Mouse (Mus musculus): Measurements from ENCODE around the gene Hspa2. TPM values are rescaled to one million over a fixed set of nuclear protein-coding genes. Genes with fewer than 3 reads are reported as not detected.

Hspa2 gene
- total and polyA plus RNA-seq, 2 experiments, result 1.4 to 3.3 TPM

- Histone ChIP-seq H3K36me3 (ENCODE audit: control insufficient read depth, insufficient read depth, low read length) (no peaks in the 10 kb centered on the region), H3K4me3 (ENCODE audit: insufficient read depth, low read depth, low read length) (peak overlapping the region; percentile 31; the same call in 1 of the 2 replicates), H3K4me1 (ENCODE audit: control insufficient read depth, insufficient read depth, low read length) (no peaks in the 10 kb centered on the region), H3K9ac (ENCODE audit: low read depth, low read length) (no peak overlapping the region), H3K79me2 (ENCODE audit: control insufficient read depth, insufficient read depth, low read length) (no peaks in the 10 kb centered on the region), H3K27ac (replicated peaks; ENCODE audit: insufficient read depth, low read depth, low read length) (no peak overlapping the region), H3K27me3 (ENCODE audit: control insufficient read depth, insufficient read depth, low read length) (no peaks in the 10 kb centered on the region)
- DNase-seq (ENCODE audit: extremely low read depth, low read depth, low spot score), result peak; percentile 40
- no peak for TF ChIP-seq POLR2A (IDR thresholded peaks at IDR 0.05; ENCODE audit: extremely low read depth, insufficient read depth, low read length)
- TF ChIP-seq CTCF (IDR thresholded peaks at IDR 0.05; ENCODE audit: low read depth, low read length), result no peak
- 62% methylated on average over 10 of the region's 10 CpGs for WGBS
Observed at GRCm38 (mm10) chr12:76444359-76444772, 40.4 kb downstream of the Hspa2 start.

GRCm38 (mm10) chr12:76444862-76445261 is 40.9 kb downstream of the Hspa2 start:
- Histone ChIP-seq H3K9ac (ENCODE audit: low read depth, low read length) (no peak overlapping the region), H3K36me3 (ENCODE audit: control insufficient read depth, insufficient read depth, low read length) (no peaks in the 10 kb centered on the region), H3K4me3 (ENCODE audit: insufficient read depth, low read depth, low read length) (no peak overlapping the region), H3K27me3 (ENCODE audit: control insufficient read depth, insufficient read depth, low read length) (no peaks in the 10 kb centered on the region), H3K27ac (replicated peaks; ENCODE audit: insufficient read depth, low read depth, low read length) (no peak overlapping the region), H3K79me2 (ENCODE audit: control insufficient read depth, insufficient read depth, low read length) (no peaks in the 10 kb centered on the region), H3K4me1 (ENCODE audit: control insufficient read depth, insufficient read depth, low read length) (no peaks in the 10 kb centered on the region)
- TF ChIP-seq CTCF (IDR thresholded peaks at IDR 0.05; ENCODE audit: low read depth, low read length) (no peak), POLR2A (IDR thresholded peaks at IDR 0.05; ENCODE audit: extremely low read depth, insufficient read depth, low read length) (no peak)
- 75% methylated on average over 6 of the region's 6 CpGs for WGBS
- DNase-seq (ENCODE audit: extremely low read depth, low read depth, low spot score), result peak; percentile 5

DNA sequence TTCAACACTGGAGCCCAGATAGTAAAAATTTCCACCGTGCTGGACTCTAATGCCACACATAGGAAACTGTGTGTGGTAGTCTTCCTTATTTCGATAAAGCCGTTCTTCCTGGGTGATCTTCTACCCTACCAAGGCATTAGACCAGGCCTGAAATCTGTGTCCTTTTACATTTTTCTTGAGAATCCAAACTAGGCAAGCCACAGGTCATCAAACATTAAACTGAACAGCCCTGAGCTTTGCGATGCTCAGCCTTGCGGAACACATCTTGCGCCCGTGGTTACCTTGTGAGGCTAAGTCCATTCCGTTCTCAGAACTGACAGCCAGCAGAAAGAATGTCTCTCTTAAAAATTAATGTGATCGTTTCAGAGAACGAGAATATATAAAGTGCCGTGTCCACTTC is 42.2 kb downstream of the Hspa2 start:
- H3K4me3 ChIP-seq (ENCODE audit: insufficient read depth, low read depth, low read length), result no peak overlapping the region
- H3K36me3 ChIP-seq (ENCODE audit: control insufficient read depth, insufficient read depth, low read length), result no peaks in the 10 kb centered on the region
- no peak for DNase-seq (ENCODE audit: extremely low read depth, low read depth, low spot score)
- no peaks in the 10 kb centered on the region for H3K27me3 ChIP-seq (ENCODE audit: control insufficient read depth, insufficient read depth, low read length)
- H3K9ac ChIP-seq (ENCODE audit: low read depth, low read length), result no peak overlapping the region
- no peak for TF ChIP-seq POLR2A (IDR thresholded peaks at IDR 0.05; ENCODE audit: extremely low read depth, insufficient read depth, low read length)
- no peak for TF ChIP-seq CTCF (IDR thresholded peaks at IDR 0.05; ENCODE audit: low read depth, low read length)
- no peaks in the 10 kb centered on the region for H3K79me2 ChIP-seq (ENCODE audit: control insufficient read depth, insufficient read depth, low read length)
- H3K4me1 ChIP-seq (ENCODE audit: control insufficient read depth, insufficient read depth, low read length), result no peaks in the 10 kb centered on the region
- no peak overlapping the region for H3K27ac ChIP-seq (replicated peaks; ENCODE audit: insufficient read depth, low read depth, low read length)
- WGBS, result 45% methylated on average over 11 of the region's 11 CpGs

- Histone ChIP-seq H3K27me3 (ENCODE audit: control insufficient read depth, insufficient read depth, low read length) (no peaks in the 10 kb centered on the region), H3K9ac (ENCODE audit: low read depth, low read length) (no peak overlapping the region), H3K79me2 (ENCODE audit: control insufficient read depth, insufficient read depth, low read length) (no peaks in the 10 kb centered on the region), H3K4me3 (ENCODE audit: insufficient read depth, low read depth, low read length) (no peak overlapping the region), H3K36me3 (ENCODE audit: control insufficient read depth, insufficient read depth, low read length) (no peaks in the 10 kb centered on the region), H3K4me1 (ENCODE audit: control insufficient read depth, insufficient read depth, low read length) (no peaks in the 10 kb centered on the region), H3K27ac (replicated peaks; ENCODE audit: insufficient read depth, low read depth, low read length) (no peak overlapping the region)
- 84% methylated on average over 6 of the region's 6 CpGs for WGBS
- no peak for TF ChIP-seq CTCF (IDR thresholded peaks at IDR 0.05; ENCODE audit: low read depth, low read length)
- no peak for TF ChIP-seq POLR2A (IDR thresholded peaks at IDR 0.05; ENCODE audit: extremely low read depth, insufficient read depth, low read length)
- DNase-seq (ENCODE audit: extremely low read depth, low read depth, low spot score), result no peak
Observed at GRCm38 (mm10) chr12:76448127-76448526, 44.2 kb downstream of the Hspa2 start.

GRCm38 (mm10) chr12:76452203-76452602 is 48.2 kb downstream of the Hspa2 start:
- WGBS, result 70% methylated on average over 2 of the region's 2 CpGs
- H3K4me3 ChIP-seq (ENCODE audit: insufficient read depth, low read depth, low read length), result no peak overlapping the region
- H3K4me1 ChIP-seq (ENCODE audit: control insufficient read depth, insufficient read depth, low read length), result no peaks in the 10 kb centered on the region
- no peak overlapping the region for H3K27ac ChIP-seq (replicated peaks; ENCODE audit: insufficient read depth, low read depth, low read length)
- no peaks in the 10 kb centered on the region for H3K79me2 ChIP-seq (ENCODE audit: control insufficient read depth, insufficient read depth, low read length)
- no peak overlapping the region for H3K9ac ChIP-seq (ENCODE audit: low read depth, low read length)
- no peaks in the 10 kb centered on the region for H3K36me3 ChIP-seq (ENCODE audit: control insufficient read depth, insufficient read depth, low read length)
- H3K27me3 ChIP-seq (ENCODE audit: control insufficient read depth, insufficient read depth, low read length), result no peaks in the 10 kb centered on the region
- DNase-seq (ENCODE audit: extremely low read depth, low read depth, low spot score), result no peak
- TF ChIP-seq POLR2A (IDR thresholded peaks at IDR 0.05; ENCODE audit: extremely low read depth, insufficient read depth, low read length) (no peak), CTCF (IDR thresholded peaks at IDR 0.05; ENCODE audit: low read depth, low read length) (no peak)

Other genes with a start within 250 kb of the Hspa2 start
- not detected in 2 replicates for gene Esr2, start 226.9 kb upstream of the Hspa2 start, total RNA-seq (2014; rRNA removed)
- gene Esr2, start 226.9 kb upstream of the Hspa2 start, polyA plus RNA-seq (2012; rRNA removed), result not detected in 2 replicates
- gene Tex21, start 157.4 kb upstream of the Hspa2 start, total RNA-seq (2014; rRNA removed), result not detected in 2 replicates
- gene Tex21, start 157.4 kb upstream of the Hspa2 start, polyA plus RNA-seq (2012; rRNA removed), result not detected in 2 replicates
- gene Mthfd1, start 148.9 kb upstream of the Hspa2 start, total RNA-seq (2014; rRNA removed), result 188 and 211 TPM in 2 replicates
- gene Mthfd1, start 148.9 kb upstream of the Hspa2 start, polyA plus RNA-seq (2012; rRNA removed), result 112 and 121 TPM in 2 replicates
- 1.1 and 1.2 TPM in 2 replicates for gene Akap5, start 79.3 kb upstream of the Hspa2 start, total RNA-seq (2014; rRNA removed)
- gene Akap5, start 79.3 kb upstream of the Hspa2 start, polyA plus RNA-seq (2012; rRNA removed), result 0.12 and 0.17 TPM in 2 replicates
- 1.0 and 1.6 TPM in 2 replicates for gene Zbtb25, start 34.6 kb upstream of the Hspa2 start, total RNA-seq (2014; rRNA removed)
- 1.7 and 2.3 TPM in 2 replicates for gene Zbtb25, start 34.6 kb upstream of the Hspa2 start, polyA plus RNA-seq (2012; rRNA removed)
- gene Zbtb1, start 33.9 kb upstream of the Hspa2 start, total RNA-seq (2014; rRNA removed), result 2.1 and 2.2 TPM in 2 replicates
- 0.60 and 0.70 TPM in 2 replicates for gene Zbtb1, start 33.9 kb upstream of the Hspa2 start, polyA plus RNA-seq (2012; rRNA removed)
- gene Ppp1r36, start 13.4 kb downstream of the Hspa2 start, total RNA-seq (2014; rRNA removed), result under 0.01 TPM in 1 of 2 replicates, not detected in the other
- gene Ppp1r36, start 13.4 kb downstream of the Hspa2 start, polyA plus RNA-seq (2012; rRNA removed), result not detected in 2 replicates
- gene Plekhg3, start 126.7 kb downstream of the Hspa2 start, total RNA-seq (2014; rRNA removed), result 16.5 and 27.0 TPM in 2 replicates
- gene Plekhg3, start 126.7 kb downstream of the Hspa2 start, polyA plus RNA-seq (2012; rRNA removed), result 12.5 and 17.1 TPM in 2 replicates

Measured in liver, adult 2 months (tissue).